Mouse (Mus musculus) G1E (cell line): Measurements from ENCODE around the gene Mtg1. TPM values are rescaled to one million over a fixed set of nuclear protein-coding genes. Genes with fewer than 3 reads are reported as not detected.
A peak's percentile ranks its signal among the peaks of the same experiment; 100 is the strongest.

Source experiments
- ATAC-seq: 2 replicates; pipeline ENCODE4 v1.8.0; 2016; ENCODE audit warnings: mild to moderate bottlenecking; ENCODE audit not compliant: insufficient number of reproducible peaks, poor library complexity, low FRiP score, severe bottlenecking; ENCODE audit errors: extremely low read depth
- DNase-seq: peaks from one replicate; pipeline ENCODE4 v3.0.0; 2012; ENCODE audit warnings: low spot score
- H3K27me3 ChIP-seq: 2 replicates; pipeline ENCODE4 v1.6.1; 2012; ENCODE audit warnings: mild to moderate bottlenecking, low read length, inconsistent platforms; ENCODE audit not compliant: insufficient read depth
- H3K36me3 ChIP-seq: replicated peaks from 2 replicates; pipeline ENCODE3; 2012; ENCODE audit warnings: mild to moderate bottlenecking, inconsistent platforms
- H3K4me1 ChIP-seq: 2 replicates; pipeline ENCODE4 v1.6.1; 2012; ENCODE audit warnings: low read depth, low read length, inconsistent platforms, mixed read lengths; ENCODE audit not compliant: insufficient read depth
- H3K4me3 ChIP-seq: 2 replicates; pipeline ENCODE4 v1.5.1; 2012; ENCODE audit warnings: low read depth, mild to moderate bottlenecking, inconsistent platforms, low read length, moderate library complexity, mixed read lengths
- H3K9me3 ChIP-seq: replicated peaks from 2 replicates; pipeline ENCODE4 v1.6.1; 2012; ENCODE audit warnings: inconsistent platforms
- CTCF ChIP-seq: IDR thresholded peaks from 2 replicates; pipeline ENCODE4 v1.5.1; 2012; ENCODE audit warnings: low read depth, low read length, inconsistent platforms, mixed read lengths
- GATA1 ChIP-seq: IDR thresholded peaks from 2 replicates; pipeline ENCODE4 v1.6.1; 2012; ENCODE audit warnings: borderline replicate concordance, low read length, inconsistent platforms, mixed read lengths
- GATA2 ChIP-seq: IDR thresholded peaks from 2 replicates; pipeline ENCODE4 v1.6.1; 2012; ENCODE audit warnings: low read depth, low read length, inconsistent platforms, borderline replicate concordance
- POLR2AphosphoS5 ChIP-seq: IDR thresholded peaks from 2 replicates; pipeline ENCODE4 v1.6.1; 2012; ENCODE audit warnings: low read depth, low read length, inconsistent platforms; ENCODE audit not compliant: insufficient replicate concordance
- TAL1 ChIP-seq: conservative IDR thresholded peaks from 2 replicates; pipeline ENCODE4 v1.6.1; 2012; ENCODE audit warnings: low read depth, low read length, inconsistent platforms, mixed read lengths
- polyA plus RNA-seq: library from polyadenylated mRNA; stranded (reverse); fragments of >175 nt; gene quantifications from 2 replicates; pipeline ENCODE4 v1.2.3, GENCODE M21; 2012
- total RNA-seq, 2 experiments: library from RNA; stranded (forward) in 1 of 2; stranded (reverse) in 1 of 2; fragments of 200-1000 nt in 1 of 2; fragments of >200 nt in 1 of 2; fragmentation: Nextera tagmentation in 1 of 2; gene quantifications; 2 replicates each; pipeline ENCODE4 v1.2.3; 2014 to 2017

Mtg1 gene
- total and polyA plus RNA-seq, 3 experiments = 10.5 to 41.0 (median 11.2) TPM

- ATAC-seq = peak; percentile 97
- H3K9me3 ChIP-seq = no peaks in the 10 kb centered on the region
- H3K4me1 ChIP-seq = peaks cover 23% of the 10 kb centered on the region
- TF ChIP-seq GATA1 (no peak), GATA2 (no peak), CTCF (no peak), TAL1 (no peak), POLR2AphosphoS5 (no peak)
- H3K36me3 ChIP-seq = peaks cover 26% of the 10 kb centered on the region
- 0 out of 2 replicates have a peak, but pooled peaks cover 1% of the 10 kb centered on the region for H3K27me3 ChIP-seq
- DNase-seq = peak; percentile 98
- H3K4me3 ChIP-seq = peak within 1 kb of the TSS; percentile 96
Measured at GRCm38 (mm10) chr7:140116329-140117054, 20.9 kb upstream of the Mtg1 start, which contains the start of gene Echs1. Gene Echs1 (minus strand): TSS chr7:140116476.

- Histone ChIP-seq H3K36me3 (no peaks in the 10 kb centered on the region), H3K27me3 (0 out of 2 replicates have a peak, but pooled peaks cover 2% of the 10 kb centered on the region), H3K4me3 (no peak overlapping the region), H3K4me1 (peaks cover 41% of the 10 kb centered on the region), H3K9me3 (no peaks in the 10 kb centered on the region)
- no peak for ATAC-seq
- DNase-seq = no peak
- TF ChIP-seq GATA2 (no peak), TAL1 (no peak)
Measured at GRCm38 (mm10) chr7:140120484-140120883, 16.9 kb upstream of the Mtg1 start.

GRCm38 (mm10) chr7:140121338-140121910, 15.9 kb upstream of the Mtg1 start:
- Histone ChIP-seq H3K27me3 (0 out of 2 replicates have a peak, but pooled peaks cover 2% of the 10 kb centered on the region), H3K9me3 (no peaks in the 10 kb centered on the region), H3K4me3 (no peak overlapping the region), H3K36me3 (no peaks in the 10 kb centered on the region), H3K4me1 (peaks cover 41% of the 10 kb centered on the region)
- TF ChIP-seq CTCF = no peak
- no peak for TF ChIP-seq POLR2AphosphoS5
- no peak for TF ChIP-seq GATA2
- no peak for TF ChIP-seq TAL1
- TF ChIP-seq GATA1 = no peak
- DNase-seq (no peak), ATAC-seq (no peak)

- no peak for TF ChIP-seq POLR2AphosphoS5
- TF ChIP-seq CTCF = no peak
- TF ChIP-seq TAL1 = no peak
- TF ChIP-seq GATA1 = no peak
- Histone ChIP-seq H3K36me3 (peaks cover 12% of the 10 kb centered on the region), H3K4me1 (peaks cover 45% of the 10 kb centered on the region), H3K9me3 (no peaks in the 10 kb centered on the region), H3K4me3 (no peak overlapping the region), H3K27me3 (0 out of 2 replicates have a peak, but pooled peaks cover 2% of the 10 kb centered on the region)
- ATAC-seq = no peak
- no peak for DNase-seq
Measured at GRCm38 (mm10) chr7:140122765-140123164, 14.6 kb upstream of the Mtg1 start.

- no peak for ATAC-seq
- H3K4me3 ChIP-seq = no peak overlapping the region
- no peak for DNase-seq
- H3K27me3 ChIP-seq = 0 out of 2 replicates have a peak, but pooled peaks cover 2% of the 10 kb centered on the region
- TF ChIP-seq GATA1 (no peak), POLR2AphosphoS5 (no peak)
- H3K36me3 ChIP-seq = peaks cover 26% of the 10 kb centered on the region
- peaks cover 58% of the 10 kb centered on the region for H3K4me1 ChIP-seq
- H3K9me3 ChIP-seq = no peaks in the 10 kb centered on the region
Measured at GRCm38 (mm10) chr7:140124382-140124781, 13.0 kb upstream of the Mtg1 start.

- Histone ChIP-seq H3K9me3 (no peaks in the 10 kb centered on the region), H3K4me3 (peak overlapping the region; percentile 84), H3K36me3 (peaks cover 37% of the 10 kb centered on the region), H3K4me1 (peaks cover 63% of the 10 kb centered on the region), H3K27me3 (0 out of 2 replicates have a peak, but pooled peaks cover 2% of the 10 kb centered on the region)
- peak; percentile 84 for DNase-seq
- TF ChIP-seq GATA2 = no peak
- TF ChIP-seq TAL1 = no peak
- TF ChIP-seq POLR2AphosphoS5 = no peak
- TF ChIP-seq CTCF = no peak
- no peak for TF ChIP-seq GATA1
- peak; percentile 96 for ATAC-seq
Measured at GRCm38 (mm10) chr7:140125278-140126021, 11.9 kb upstream of the Mtg1 start.
